Mouse (Mus musculus) heart, adult 9 months (tissue): Measurements from ENCODE around the gene Hdlbp.

Experiments used
- DNase-seq, 2 experiments: peaks; one replicate each; pipeline ENCODE4 v3.0.0; 2022; ENCODE audit warnings: low spot score in 2 of 2

Gene Hdlbp

DNA sequence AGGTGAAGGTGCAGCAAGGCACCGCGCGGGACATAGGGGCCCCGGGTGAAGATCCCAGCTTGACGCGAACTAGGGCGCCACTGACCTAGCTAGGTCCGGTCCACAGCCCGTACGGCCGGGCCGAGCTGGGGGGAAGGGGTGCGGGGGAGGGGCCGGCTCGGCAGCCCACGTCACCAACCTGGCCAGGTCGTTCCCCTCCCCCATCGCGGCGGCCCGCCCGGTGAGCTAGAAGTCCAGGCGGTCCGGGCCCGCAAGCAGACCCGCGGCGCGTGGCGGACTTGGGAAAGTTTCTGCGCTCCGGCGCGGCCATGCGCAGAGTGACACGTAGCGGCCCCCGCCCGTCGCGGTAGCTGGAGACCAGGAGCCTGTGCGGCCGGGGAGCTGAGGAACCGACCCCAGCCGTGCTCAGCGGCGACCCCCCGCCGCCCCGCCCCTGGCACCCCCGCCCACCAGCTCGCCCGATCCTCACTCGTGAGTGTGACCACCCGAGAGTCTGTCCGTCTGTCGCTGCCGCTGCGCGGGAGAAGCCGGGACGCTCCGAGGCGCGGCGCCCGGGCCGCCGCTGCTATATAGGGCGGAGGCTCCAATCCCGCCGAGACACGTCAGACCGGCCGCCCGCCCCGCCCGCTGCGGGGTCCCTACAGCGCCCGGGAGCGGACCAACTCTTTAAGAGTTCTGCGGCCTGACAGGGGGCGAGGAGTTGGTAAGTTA is 33.3 kb downstream of the Hdlbp start:
- DNase-seq = peak; percentile 83 to 87

- peak; percentile 83 for DNase-seq
Observed at GRCm38 (mm10) chr1:93444405-93445110, 34.1 kb downstream of the Hdlbp start.

DNA sequence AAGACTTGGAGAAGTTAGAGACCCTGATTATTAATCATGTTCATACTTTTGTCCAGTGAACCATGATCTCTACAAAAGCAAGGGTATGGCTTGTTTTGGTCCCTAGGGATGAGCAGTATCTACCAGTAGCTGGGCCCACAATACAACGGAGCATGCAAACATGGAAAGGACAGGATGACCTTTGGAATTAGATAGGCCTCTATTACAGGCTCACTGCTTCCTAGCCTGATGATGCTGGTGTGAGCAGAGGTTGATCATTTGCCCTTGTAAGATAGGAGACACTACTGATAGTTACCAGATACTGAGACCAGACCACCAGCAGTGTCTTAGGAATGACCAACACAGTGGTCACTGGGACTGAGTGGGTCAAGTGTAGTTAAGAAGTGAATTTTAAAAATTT is 39.3 kb downstream of the Hdlbp start:
- no peak for DNase-seq

GRCm38 (mm10) chr1:93432087-93432486 is 46.5 kb downstream of the Hdlbp start:
- no peak for DNase-seq

DNA sequence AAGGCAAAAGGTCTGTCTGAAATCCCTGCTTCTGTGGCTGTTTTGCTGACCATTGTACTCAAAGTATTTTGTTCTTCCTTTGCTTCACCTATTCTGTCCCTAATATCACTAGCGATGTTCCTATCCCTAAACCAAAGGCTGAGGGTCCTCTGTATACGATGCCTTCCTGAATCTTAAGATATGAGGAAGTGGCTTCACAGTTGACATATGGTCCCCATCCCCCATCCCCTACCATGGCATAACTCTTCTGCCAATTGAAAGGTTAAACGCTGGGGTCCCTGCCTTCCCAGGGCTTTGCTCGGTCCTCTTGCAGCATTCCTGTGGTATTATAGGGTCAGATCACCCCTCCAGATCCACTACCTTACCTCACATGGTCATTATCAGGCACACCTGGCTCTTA is 75.2 kb downstream of the Hdlbp start:
- no peak for DNase-seq

DNA sequence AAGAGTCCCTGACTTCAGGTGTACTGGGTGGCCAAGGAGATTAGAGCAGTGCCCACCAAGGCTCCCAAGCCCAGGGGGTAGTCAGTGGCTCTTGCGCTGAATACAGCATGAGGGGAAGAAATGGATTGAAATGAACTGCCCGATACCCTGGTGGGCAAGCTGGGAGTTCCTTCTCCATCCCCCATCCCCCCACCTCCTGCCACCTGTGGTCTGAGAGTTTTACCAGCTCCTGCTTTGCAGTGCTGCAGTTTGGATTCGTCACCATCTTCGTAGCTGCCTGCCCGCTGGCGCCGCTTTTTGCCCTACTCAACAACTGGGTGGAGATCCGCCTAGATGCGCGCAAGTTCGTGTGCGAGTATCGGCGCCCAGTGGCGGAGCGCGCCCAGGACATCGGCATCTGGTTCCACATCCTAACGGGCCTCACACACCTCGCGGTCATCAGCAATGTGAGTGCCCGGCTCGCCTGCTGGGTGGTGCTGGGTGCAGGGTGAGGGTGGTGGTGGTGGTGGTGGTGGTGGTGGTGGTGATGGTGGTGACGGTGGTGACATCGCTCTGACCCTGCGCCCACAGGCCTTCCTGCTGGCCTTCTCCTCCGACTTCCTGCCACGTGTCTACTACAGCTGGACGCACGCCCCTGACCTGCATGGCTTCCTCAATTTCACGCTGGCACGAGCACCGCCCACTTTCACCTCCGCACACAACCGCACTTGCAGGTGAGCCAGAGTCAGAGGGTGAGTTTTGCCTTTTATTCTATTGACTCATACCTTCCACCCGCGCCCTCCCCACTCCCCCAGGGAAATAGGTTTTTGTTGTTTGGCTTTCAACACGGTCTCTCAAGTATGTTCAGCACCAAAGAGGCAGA is 77.2 kb downstream of the Hdlbp start:
- DNase-seq = no peak

DNA sequence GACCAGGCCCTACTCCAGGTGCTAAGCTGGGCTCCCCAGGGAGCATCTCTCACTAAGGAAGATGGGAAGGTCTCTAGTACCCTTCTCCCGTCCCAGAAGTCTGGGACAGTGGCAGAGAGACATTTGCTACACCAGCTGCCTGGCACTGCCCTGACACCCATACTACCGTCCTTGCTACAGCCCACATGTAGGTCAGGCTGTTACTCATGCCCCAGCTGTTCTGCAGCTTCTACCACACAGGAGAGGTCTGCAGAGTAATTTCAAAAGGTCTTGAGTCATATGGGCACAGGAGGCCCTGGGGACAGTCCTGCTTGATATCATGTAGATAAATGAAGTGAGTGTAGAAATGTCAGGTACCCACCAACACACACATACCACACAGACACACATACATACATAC is 89.7 kb downstream of the Hdlbp start:
- DNase-seq = no peak

GRCm38 (mm10) chr1:93387198-93387597 is 91.4 kb downstream of the Hdlbp start:
- DNase-seq = no peak

DNA sequence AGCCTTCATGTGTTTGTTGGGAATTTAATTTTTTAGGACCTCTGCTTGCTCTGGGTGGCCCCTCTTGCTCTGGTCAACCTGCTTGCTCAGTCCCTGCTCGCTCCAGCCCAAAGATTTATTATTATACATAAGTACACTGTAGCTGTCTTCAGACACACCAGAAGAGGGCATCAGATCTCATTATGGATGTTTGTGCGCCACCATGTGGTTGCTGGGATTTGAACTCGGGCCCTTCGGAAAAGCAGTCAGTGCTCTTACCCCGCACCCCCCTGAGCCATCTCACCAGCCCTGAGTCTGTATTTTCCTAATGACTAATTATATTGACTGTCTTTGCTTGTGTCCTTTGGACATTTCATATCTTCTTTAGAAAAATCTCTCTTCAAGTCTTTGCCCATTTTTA is 99.5 kb downstream of the Hdlbp start:
- no peak for DNase-seq

DNA sequence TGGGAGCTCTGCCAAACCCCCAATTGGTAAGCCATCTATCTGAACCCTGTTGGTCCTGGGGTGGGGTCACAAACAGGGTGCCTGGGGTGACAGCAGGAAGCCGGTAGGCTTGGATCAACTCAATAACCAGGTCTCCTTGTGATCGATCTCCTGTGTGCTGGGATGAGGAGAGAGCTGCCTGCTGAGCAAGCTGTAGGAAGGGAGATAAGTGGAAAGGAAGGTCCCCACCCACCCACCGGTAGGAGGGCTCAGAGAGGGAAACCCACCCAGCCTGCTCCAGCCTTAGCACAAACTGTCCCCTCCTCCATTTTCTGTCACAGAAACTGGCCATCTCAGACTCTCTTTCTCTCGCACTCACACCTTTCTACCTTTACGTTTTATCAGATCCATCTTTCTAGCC is 101.3 kb downstream of the Hdlbp start:
- DNase-seq = no peak

DNA sequence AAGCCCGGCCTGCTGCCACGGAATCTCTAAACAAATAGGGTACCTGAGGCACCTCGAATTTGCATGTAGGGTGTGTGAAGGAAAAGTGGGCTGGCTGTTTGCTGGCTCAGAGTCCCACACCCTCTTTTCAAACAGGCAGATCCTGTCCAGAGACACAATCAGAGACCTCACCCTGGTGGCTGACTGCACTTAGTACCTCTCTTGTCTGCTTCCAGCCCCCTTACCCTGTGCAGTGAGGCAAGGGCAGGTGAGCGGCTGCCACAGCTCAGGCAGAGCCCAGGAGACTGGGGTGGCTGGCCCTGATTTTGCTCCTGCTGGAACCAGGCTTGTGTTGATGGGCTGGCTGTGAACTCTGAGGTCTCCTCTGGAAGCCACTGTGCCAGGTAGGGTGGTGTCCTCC is 105.0 kb downstream of the Hdlbp start, which contains the start of gene Ano7:
Gene Ano7, plus strand, starts transcription at position 266 of the 400 bp plus-strand sequence.
- no peak for DNase-seq

DNA sequence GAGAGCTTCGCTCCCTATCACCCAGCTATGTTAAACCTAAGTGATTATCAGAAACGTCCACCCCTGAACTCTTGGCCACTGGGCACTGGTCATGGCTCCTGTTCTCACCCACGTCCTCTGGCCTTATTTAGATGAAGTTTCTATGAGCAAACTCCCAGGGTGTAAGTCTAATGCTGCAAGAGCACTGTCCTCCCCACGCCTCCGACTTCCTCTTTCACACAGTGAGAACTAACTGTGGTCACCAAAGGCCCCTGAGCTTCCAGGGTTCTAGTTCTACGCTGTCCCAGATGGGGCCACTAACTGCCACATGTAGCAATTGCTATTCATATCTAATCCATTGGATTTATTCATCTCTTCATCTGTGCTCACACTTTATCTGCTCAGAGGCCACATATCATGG is 113.0 kb downstream of the Hdlbp start:
- no peak for DNase-seq

- no peak for DNase-seq
Observed at GRCm38 (mm10) chr1:93362661-93363060, 116.0 kb downstream of the Hdlbp start.
